Mouse (Mus musculus) neural tube, embryonic 11.5 days (tissue): ENCODE results near the gene Zc3h7b. TPM values are rescaled to one million over a fixed set of nuclear protein-coding genes. Genes with fewer than 3 reads are reported as not detected.

Experiments used
- ATAC-seq: fragments of 200-750 bp; cut with Nextera tagmentation; 2 replicates; pipeline ENCODE4 v1.8.0; 2017; ENCODE audit warnings: moderate number of reproducible peaks, mild to moderate bottlenecking, moderate TSS enrichment, moderate library complexity; ENCODE audit not compliant: insufficient read depth, low FRiP score, low TSS enrichment
- DNase-seq: peaks from one replicate; pipeline ENCODE4 v3.0.0-alpha.2; 2015; ENCODE audit warnings: low spot score
- H3K27ac ChIP-seq: fragments of 300-500 bp; sonication (generic); 2 replicates; pipeline ENCODE4 v1.5.1; 2014; ENCODE audit warnings: low read depth, mild to moderate bottlenecking, low read length
- H3K27me3 ChIP-seq: fragments of 300-500 bp; sonication (generic); 2 replicates; pipeline ENCODE4 v1.6.1; 2014; ENCODE audit warnings: mild to moderate bottlenecking, low read length, mixed read lengths; ENCODE audit not compliant: control insufficient read depth, insufficient read depth
- H3K36me3 ChIP-seq: fragments of 300-500 bp; sonication (generic); 2 replicates; pipeline ENCODE4 v1.6.1; 2014; ENCODE audit warnings: mild to moderate bottlenecking, low read length, moderate library complexity, mixed read lengths; ENCODE audit not compliant: control insufficient read depth, insufficient read depth
- H3K4me1 ChIP-seq: fragments of 300-500 bp; sonication (generic); 2 replicates; pipeline ENCODE4 v1.6.1; 2014; ENCODE audit warnings: low read length, mixed read lengths; ENCODE audit not compliant: control insufficient read depth, insufficient read depth
- H3K4me2 ChIP-seq: fragments of 300-500 bp; sonication (generic); 2 replicates; pipeline ENCODE4 v1.6.1; 2014; ENCODE audit warnings: low read depth, mild to moderate bottlenecking, moderate library complexity
- H3K4me3 ChIP-seq: fragments of 300-500 bp; sonication (generic); 2 replicates; pipeline ENCODE4 v1.5.1; 2014; ENCODE audit warnings: low read depth, low read length
- H3K9ac ChIP-seq: fragments of 300-500 bp; sonication (generic); 2 replicates; pipeline ENCODE4 v1.6.1; 2014; ENCODE audit warnings: mild to moderate bottlenecking, low read length
- H3K9me3 ChIP-seq: fragments of 300-500 bp; sonication (generic); 2 replicates; pipeline ENCODE4 v1.6.1; 2016; ENCODE audit warnings: low read length; ENCODE audit not compliant: control insufficient read depth
- WGBS: fragments of 180-500 bp; shearing (Covaris S2); extraction: QIAGEN DNeasy Blood & Tissue Kit; methylation state at CpG from one replicate; pipeline ENCODE4 v1.1.7; 2014; 5-methylcytosine and 5-hydroxymethylcytosine counted together
- polyA plus RNA-seq: library from polyadenylated mRNA; unstranded; fragments of >200 nt; fragmentation: Nextera tagmentation; extraction: Ambion mirVana; gene quantifications from 2 replicates; pipeline ENCODE4 v1.2.1, GENCODE M21; 2014

Gene Zc3h7b
- polyA plus RNA-seq, 1 experiment from 2014 or later, result 48.8 TPM

DNA sequence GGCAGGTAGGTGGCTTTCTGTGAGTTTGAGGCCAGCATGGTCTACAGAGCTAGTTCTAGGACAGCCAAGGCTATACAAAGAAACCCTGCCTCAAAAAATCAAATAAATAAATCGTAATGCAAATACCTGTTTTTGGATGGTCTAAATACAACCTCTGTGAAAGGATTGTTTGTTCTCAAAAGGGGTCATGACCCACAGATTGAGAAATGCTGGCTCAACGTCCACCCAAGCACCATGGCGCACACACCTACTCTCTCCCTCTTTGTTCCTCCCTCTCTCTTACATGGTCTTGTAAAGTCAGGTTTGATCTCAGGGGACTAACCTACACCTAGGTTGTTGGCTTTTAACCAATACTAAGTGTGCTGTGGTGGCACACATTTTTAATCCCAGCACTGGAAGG, 77.8 kb downstream of the Zc3h7b start:
- no peak overlapping the region for H3K27ac ChIP-seq
- H3K36me3 ChIP-seq, result peaks cover 2% of the 10 kb centered on the region; the same call in 1 of the 2 replicates
- 90% methylated on average over 3 of the region's 3 CpGs for WGBS
- H3K4me3 ChIP-seq, result no peak overlapping the region
- no peaks in the 10 kb centered on the region for H3K27me3 ChIP-seq
- no peaks in the 10 kb centered on the region for H3K4me1 ChIP-seq
- H3K9ac ChIP-seq, result no peak overlapping the region
- ATAC-seq (no peak), DNase-seq (no peak)
- H3K4me2 ChIP-seq, result no peak overlapping the region
- H3K9me3 ChIP-seq, result no peaks in the 10 kb centered on the region

GRCm38 (mm10) chr15:81824832-81825231, 80.0 kb downstream of the Zc3h7b start:
- Histone ChIP-seq H3K9ac (no peak overlapping the region), H3K9me3 (no peaks in the 10 kb centered on the region), H3K4me3 (no peak overlapping the region), H3K27me3 (no peaks in the 10 kb centered on the region), H3K27ac (no peak overlapping the region), H3K4me1 (no peaks in the 10 kb centered on the region), H3K4me2 (no peak overlapping the region), H3K36me3 (peaks cover 2% of the 10 kb centered on the region; the same call in 1 of the 2 replicates)
- DNase-seq, result no peak
- 89% methylated on average over 3 of the region's 3 CpGs for WGBS
- ATAC-seq, result no peak

GRCm38 (mm10) chr15:81828426-81829207, 83.8 kb downstream of the Zc3h7b start:
- 87% methylated on average over 7 of the region's 7 CpGs for WGBS
- Histone ChIP-seq H3K4me2 (no peak overlapping the region), H3K36me3 (no peaks in the 10 kb centered on the region; the same call in 1 of the 2 replicates), H3K4me3 (no peak overlapping the region), H3K9me3 (no peaks in the 10 kb centered on the region), H3K9ac (no peak overlapping the region), H3K27me3 (no peaks in the 10 kb centered on the region), H3K27ac (no peak overlapping the region), H3K4me1 (no peaks in the 10 kb centered on the region)
- DNase-seq, result no peak
- ATAC-seq, result no peak

DNA sequence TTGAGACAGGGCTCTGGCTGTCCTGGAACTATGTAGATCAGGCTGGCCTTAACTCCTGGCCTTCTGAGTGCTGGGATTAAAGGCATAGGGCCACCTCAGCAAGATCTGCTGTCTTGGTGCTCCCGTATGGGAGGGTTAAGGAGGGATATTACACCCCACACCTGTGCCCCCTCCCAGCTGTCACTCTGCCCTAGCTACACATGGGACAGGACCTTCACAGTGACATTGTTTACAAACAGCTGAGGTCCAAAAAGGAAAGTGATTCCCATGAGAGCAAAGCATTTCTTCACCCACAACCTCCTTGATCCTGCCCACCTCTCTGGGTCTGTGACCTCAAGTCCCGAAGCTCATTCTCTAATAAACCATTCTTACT, 84.3 kb downstream of the Zc3h7b start:
- ATAC-seq (no peak), DNase-seq (no peak)
- no peaks in the 10 kb centered on the region for H3K9me3 ChIP-seq
- H3K4me1 ChIP-seq, result no peaks in the 10 kb centered on the region
- H3K27me3 ChIP-seq, result no peaks in the 10 kb centered on the region
- H3K4me3 ChIP-seq, result no peak overlapping the region
- H3K27ac ChIP-seq, result no peak overlapping the region
- no peak overlapping the region for H3K9ac ChIP-seq
- no peak overlapping the region for H3K4me2 ChIP-seq
- WGBS, result 76% methylated on average over 2 of the region's 2 CpGs
- no peaks in the 10 kb centered on the region; the same call in 1 of the 2 replicates for H3K36me3 ChIP-seq

DNA sequence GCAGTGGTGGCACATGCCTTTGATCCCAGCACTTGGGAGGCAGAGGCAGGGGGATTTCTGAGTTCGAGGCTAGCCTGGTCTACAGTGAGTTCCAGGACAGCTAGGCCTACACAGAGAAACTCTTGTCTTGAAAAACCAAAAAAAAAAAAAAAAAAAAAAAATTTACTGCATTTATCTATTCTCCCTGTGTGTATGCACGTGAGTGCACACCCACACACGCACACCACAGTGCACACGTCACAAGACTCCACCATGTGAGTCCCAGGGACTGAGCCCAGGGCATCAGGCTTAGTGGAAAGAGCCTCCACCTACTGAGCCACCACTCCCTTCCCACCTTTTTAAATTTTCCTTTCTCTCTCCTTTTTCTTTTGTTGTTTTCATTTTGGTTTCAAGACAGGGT, 85.7 kb downstream of the Zc3h7b start:
- ATAC-seq, result no peak
- H3K9ac ChIP-seq, result no peak overlapping the region
- no peaks in the 10 kb centered on the region for H3K9me3 ChIP-seq
- no peaks in the 10 kb centered on the region for H3K27me3 ChIP-seq
- DNase-seq, result no peak
- H3K4me1 ChIP-seq, result no peaks in the 10 kb centered on the region
- no peak overlapping the region for H3K4me3 ChIP-seq
- no peak overlapping the region for H3K4me2 ChIP-seq
- WGBS, result 91% methylated on average over 4 of the region's 4 CpGs
- no peaks in the 10 kb centered on the region; the same call in 1 of the 2 replicates for H3K36me3 ChIP-seq
- no peak overlapping the region for H3K27ac ChIP-seq

DNA sequence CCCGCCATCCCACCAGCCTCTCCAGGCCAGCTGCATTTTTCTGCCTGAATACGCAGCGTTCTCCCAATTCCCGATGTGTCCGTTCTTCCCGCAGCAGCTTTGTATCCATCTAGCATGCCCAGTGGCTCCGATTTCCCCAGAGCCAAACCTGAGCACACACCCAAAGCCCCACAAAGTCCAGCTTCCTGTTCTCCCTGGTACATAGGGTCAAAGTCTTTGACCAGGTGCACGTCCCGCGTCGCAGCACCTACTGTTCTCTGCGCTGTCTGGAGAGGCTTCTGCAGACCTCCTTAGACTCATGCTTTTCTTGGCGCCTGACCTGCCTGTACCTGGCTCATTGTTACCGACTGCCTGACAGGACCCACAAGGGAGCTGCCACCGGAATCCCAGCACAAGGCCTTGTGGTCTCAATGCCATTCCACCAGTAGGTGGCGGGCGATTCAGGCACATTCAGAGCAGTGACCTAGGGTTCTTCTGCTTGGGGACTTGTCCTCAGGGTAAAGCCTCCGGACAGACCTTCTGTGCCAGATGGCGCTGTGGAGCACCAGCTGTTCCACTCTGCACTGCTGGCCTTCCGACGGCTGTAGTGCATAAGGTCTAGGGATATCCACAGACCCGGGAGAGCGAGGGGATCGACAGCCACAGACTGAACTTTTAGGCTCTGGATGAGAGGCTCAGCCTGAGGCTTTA, 86.4 kb downstream of the Zc3h7b start:
- 17% methylated on average over 24 of the region's 24 CpGs for WGBS
- 0 out of 2 replicates have a peak overlapping the region, but pooled peaks have one; percentile 4 for H3K27ac ChIP-seq
- H3K27me3 ChIP-seq, result no peaks in the 10 kb centered on the region
- no peak overlapping the region for H3K4me3 ChIP-seq
- no peak overlapping the region for H3K9ac ChIP-seq
- H3K4me1 ChIP-seq, result 0 out of 2 replicates have a peak, but pooled peaks cover 1% of the 10 kb centered on the region
- peak; percentile 89 for ATAC-seq
- H3K9me3 ChIP-seq, result no peaks in the 10 kb centered on the region
- H3K36me3 ChIP-seq, result no peaks in the 10 kb centered on the region
- H3K4me2 ChIP-seq, result peak overlapping the region; percentile 27; the same call in 1 of the 2 replicates
- DNase-seq, result peak; percentile 92

GRCm38 (mm10) chr15:81832219-81832618, 87.4 kb downstream of the Zc3h7b start:
- no peak overlapping the region for H3K4me3 ChIP-seq
- no peaks in the 10 kb centered on the region for H3K27me3 ChIP-seq
- DNase-seq (no peak), ATAC-seq (no peak)
- H3K9me3 ChIP-seq, result no peaks in the 10 kb centered on the region
- H3K4me1 ChIP-seq, result 0 out of 2 replicates have a peak, but pooled peaks cover 5% of the 10 kb centered on the region
- H3K4me2 ChIP-seq, result no peak overlapping the region
- no peak overlapping the region for H3K9ac ChIP-seq
- no peak overlapping the region for H3K27ac ChIP-seq
- no peaks in the 10 kb centered on the region for H3K36me3 ChIP-seq
- 94% methylated on average over 3 of the region's 3 CpGs for WGBS

- Histone ChIP-seq H3K36me3 (no peaks in the 10 kb centered on the region), H3K9me3 (no peaks in the 10 kb centered on the region), H3K4me1 (0 out of 2 replicates have a peak, but pooled peaks cover 5% of the 10 kb centered on the region), H3K27ac (no peak overlapping the region), H3K4me3 (no peak overlapping the region), H3K27me3 (no peaks in the 10 kb centered on the region), H3K4me2 (no peak overlapping the region), H3K9ac (no peak overlapping the region)
- 86% methylated on average over 4 of the region's 4 CpGs for WGBS
- DNase-seq (no peak), ATAC-seq (no peak)
Observed at GRCm38 (mm10) chr15:81833481-81833880, 88.6 kb downstream of the Zc3h7b start.
